Mouse (Mus musculus): ENCODE results near the gene Olfr1307. TPM values are rescaled to one million over a fixed set of nuclear protein-coding genes. Genes with fewer than 3 reads are reported as not detected.

Gene Olfr1307
- polyA plus RNA-seq (2012; rRNA removed) = not detected in 2 replicates

- 56% methylated on average over 1 of the region's 1 CpGs for WGBS
- TF ChIP-seq POLR2A (IDR thresholded peaks at IDR 0.05; ENCODE audit: low read depth, low read length) = no peak
- no peak for TF ChIP-seq CTCF (conservative IDR thresholded peaks at IDR 0.05; ENCODE audit: insufficient read depth, insufficient read length, low read depth, low read length)
- no peak for DNase-seq
These were observed at the start of gene Olfr1307 for GRCm38 (mm10) chr2:111949340-111949739. Gene Olfr1307 (minus strand): TSS chr2:111949440.

GRCm38 (mm10) chr2:111990181-111990580, 40.9 kb upstream of the Olfr1307 start, which contains the start of gene Olfr1309:
Gene Olfr1309 (minus strand): TSS chr2:111990281.
- Histone ChIP-seq H3K36me3 (ENCODE audit: control insufficient read depth, insufficient read depth, low read length) (no peaks in the 10 kb centered on the region), H3K4me3 (ENCODE audit: insufficient read depth, low read depth, low read length) (no peak within 1 kb of the TSS), H3K27me3 (replicated peaks; ENCODE audit: control insufficient read depth, insufficient read depth, low read length) (no peaks in the 10 kb centered on the region; the same call in 1 of the 2 replicates), H3K4me1 (ENCODE audit: control insufficient read depth, insufficient read depth, low read length) (no peaks in the 10 kb centered on the region), H3K27ac (ENCODE audit: insufficient read depth, low read depth, low read length) (no peak within 1 kb of the TSS)
- 56% methylated on average over 1 of the region's 1 CpGs for WGBS
- no peak for DNase-seq
- no peak for TF ChIP-seq CTCF (conservative IDR thresholded peaks at IDR 0.05; ENCODE audit: insufficient read depth, insufficient read length, low read depth, low read length)
- no peak for TF ChIP-seq POLR2A (IDR thresholded peaks at IDR 0.05; ENCODE audit: low read depth, low read length)

More at GRCm38 (mm10) chr2:111949340-111949739, at the start of gene Olfr1307:
- Histone ChIP-seq H3K4me1 (ENCODE audit: control insufficient read depth, insufficient read depth, low read length) (no peaks in the 10 kb centered on the region), H3K27me3 (replicated peaks; ENCODE audit: control insufficient read depth, insufficient read depth, low read length) (no peaks in the 10 kb centered on the region), H3K36me3 (ENCODE audit: control insufficient read depth, insufficient read depth, low read length) (no peaks in the 10 kb centered on the region), H3K27ac (ENCODE audit: insufficient read depth, low read depth, low read length) (no peak within 1 kb of the TSS), H3K4me3 (ENCODE audit: insufficient read depth, low read depth, low read length) (no peak within 1 kb of the TSS)

- no peaks in the 10 kb centered on the region for H3K4me1 ChIP-seq (ENCODE audit: control insufficient read depth, insufficient read depth, low read length)
- H3K36me3 ChIP-seq (ENCODE audit: control insufficient read depth, insufficient read depth, low read length) = no peaks in the 10 kb centered on the region
- WGBS = 51% methylated on average over 1 of the region's 1 CpGs
- no peaks in the 10 kb centered on the region for H3K27me3 ChIP-seq (replicated peaks; ENCODE audit: control insufficient read depth, insufficient read depth, low read length)
- no peak for DNase-seq
- no peak within 1 kb of the TSS for H3K27ac ChIP-seq (ENCODE audit: insufficient read depth, low read depth, low read length)
- H3K4me3 ChIP-seq (ENCODE audit: insufficient read depth, low read depth, low read length) = no peak within 1 kb of the TSS
- TF ChIP-seq POLR2A (IDR thresholded peaks at IDR 0.05; ENCODE audit: low read depth, low read length) = no peak
- no peak for TF ChIP-seq CTCF (conservative IDR thresholded peaks at IDR 0.05; ENCODE audit: insufficient read depth, insufficient read length, low read depth, low read length)
These were observed 15.6 kb upstream of the Olfr1307 start, which contains the start of gene Olfr1308 for GRCm38 (mm10) chr2:111964844-111965243. Gene Olfr1308 (minus strand): TSS chr2:111964944.

- TF ChIP-seq CTCF (conservative IDR thresholded peaks at IDR 0.05; ENCODE audit: insufficient read depth, insufficient read length, low read depth, low read length) (no peak), POLR2A (IDR thresholded peaks at IDR 0.05; ENCODE audit: low read depth, low read length) (no peak)
- H3K27ac ChIP-seq (ENCODE audit: insufficient read depth, low read depth, low read length) = no peak within 1 kb of the TSS
- H3K4me3 ChIP-seq (ENCODE audit: insufficient read depth, low read depth, low read length) = no peak within 1 kb of the TSS
- WGBS = 76% methylated on average over 1 of the region's 1 CpGs
- H3K36me3 ChIP-seq (ENCODE audit: control insufficient read depth, insufficient read depth, low read length) = no peaks in the 10 kb centered on the region
- H3K27me3 ChIP-seq (replicated peaks; ENCODE audit: control insufficient read depth, insufficient read depth, low read length) = no peaks in the 10 kb centered on the region
- no peak for DNase-seq
- H3K4me1 ChIP-seq (ENCODE audit: control insufficient read depth, insufficient read depth, low read length) = no peaks in the 10 kb centered on the region
These were observed 33.1 kb downstream of the Olfr1307 start, which contains the start of gene Olfr1306 for GRCm38 (mm10) chr2:111916171-111916570. Gene Olfr1306 (minus strand): TSS chr2:111916271.

Other genes starting within 250 kb of the Olfr1307 start
- gene Olfr1301, start 198.4 kb downstream of the Olfr1307 start, polyA plus RNA-seq (2012; rRNA removed) = not detected in 2 replicates
- gene Olfr1302, start 172.0 kb downstream of the Olfr1307 start, polyA plus RNA-seq (2012; rRNA removed) = not detected in 2 replicates
- gene Olfr1303, start 129.1 kb downstream of the Olfr1307 start, polyA plus RNA-seq (2012; rRNA removed) = not detected in 2 replicates
- not detected in 2 replicates for gene Olfr1305, start 72.3 kb downstream of the Olfr1307 start, polyA plus RNA-seq (2012; rRNA removed)
- gene Olfr1306, start 33.2 kb downstream of the Olfr1307 start, polyA plus RNA-seq (2012; rRNA removed) = not detected in 2 replicates
- not detected in 2 replicates for gene Olfr1308, start 15.5 kb upstream of the Olfr1307 start, polyA plus RNA-seq (2012; rRNA removed)
- not detected in 2 replicates for gene Olfr1309, start 40.8 kb upstream of the Olfr1307 start, polyA plus RNA-seq (2012; rRNA removed)
- not detected in 2 replicates for gene Olfr1310, start 63.3 kb upstream of the Olfr1307 start, polyA plus RNA-seq (2012; rRNA removed)
- gene Olfr1311, start 75.0 kb upstream of the Olfr1307 start, polyA plus RNA-seq (2012; rRNA removed) = not detected in 2 replicates
- not detected in 2 replicates for gene Olfr1312, start 100.8 kb upstream of the Olfr1307 start, polyA plus RNA-seq (2012; rRNA removed)
- not detected in 2 replicates for gene Olfr1313, start 128.4 kb upstream of the Olfr1307 start, polyA plus RNA-seq (2012; rRNA removed)
- gene Olfr1314, start 147.3 kb upstream of the Olfr1307 start, polyA plus RNA-seq (2012; rRNA removed) = not detected in 2 replicates
- not detected in 2 replicates for gene Olfr1315-ps1, start 166.0 kb upstream of the Olfr1307 start, polyA plus RNA-seq (2012; rRNA removed)
- not detected in 2 replicates for gene Olfr1316, start 185.5 kb upstream of the Olfr1307 start, polyA plus RNA-seq (2012; rRNA removed)
- gene Olfr1317, start 190.9 kb upstream of the Olfr1307 start, polyA plus RNA-seq (2012; rRNA removed) = not detected in 2 replicates
- gene Olfr1318, start 204.8 kb upstream of the Olfr1307 start, polyA plus RNA-seq (2012; rRNA removed) = not detected in 2 replicates